Mouse (Mus musculus) thymus, postnatal 36 days (tissue): ENCODE results near the gene Rpl32.

ENCODE experiments used
- DNase-seq, 2 experiments: peaks; one replicate each; pipeline ENCODE4 v3.0.0; 2022; ENCODE audit warnings: mixed read lengths in 2 of 2

Gene Rpl32

DNA sequence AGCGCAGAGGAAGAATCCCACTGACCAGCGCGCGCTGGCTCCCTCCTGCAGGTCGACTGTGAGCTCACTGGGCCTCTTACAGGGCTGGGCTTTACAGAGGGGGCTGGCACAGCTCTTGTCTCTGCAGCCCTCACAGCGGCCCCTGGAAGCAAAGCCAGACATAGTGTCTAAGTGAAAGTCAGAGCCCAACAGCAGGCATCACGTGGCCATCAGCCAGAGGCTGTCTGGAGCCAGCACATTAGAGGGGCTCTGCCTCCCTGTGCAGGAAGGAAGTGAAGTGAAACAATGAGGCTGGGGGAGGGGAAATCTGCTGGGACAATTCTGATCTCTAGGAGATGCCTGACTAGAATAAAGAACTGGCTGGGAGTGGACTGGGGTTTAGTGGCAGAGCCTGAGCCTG is 44.4 kb downstream of the Rpl32 start:
- peak; percentile 63 to 77 for DNase-seq

DNA sequence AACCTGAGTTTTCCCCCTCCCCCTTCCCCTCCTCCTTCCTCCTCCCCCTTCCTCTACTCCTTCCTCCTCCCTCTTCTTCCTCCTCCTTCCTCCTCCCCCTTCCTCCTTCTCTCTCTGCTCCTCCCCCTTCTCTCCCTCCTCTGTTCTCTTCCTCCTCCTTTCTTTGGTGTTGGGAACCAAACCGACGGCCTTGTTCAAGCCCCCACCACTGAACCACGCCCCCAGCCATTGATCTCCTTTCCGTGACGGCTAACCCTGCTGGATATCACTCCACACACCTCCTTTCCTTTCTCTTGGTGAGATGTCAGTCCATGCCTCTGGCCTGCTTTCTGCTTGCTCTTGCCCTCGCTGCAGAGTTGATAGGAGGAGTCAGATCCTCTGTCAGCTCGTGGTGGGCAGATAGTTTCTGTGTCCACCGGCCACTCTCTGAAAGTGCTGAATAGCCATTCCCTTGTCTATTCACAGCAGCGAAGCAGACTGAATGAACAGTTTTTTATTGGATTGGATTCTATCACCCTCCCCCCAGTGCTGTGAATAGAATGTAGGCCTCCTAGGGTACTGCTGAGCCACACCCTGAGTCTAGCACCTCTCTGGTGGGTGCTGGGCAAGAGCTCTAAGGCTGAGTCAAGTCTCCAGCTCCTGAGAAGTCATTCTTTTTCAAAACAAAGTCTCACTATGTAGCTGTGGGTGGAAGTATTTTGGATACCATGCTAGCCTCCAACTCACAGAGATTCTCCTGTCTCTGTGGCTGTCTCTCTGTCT is 46.4 kb downstream of the Rpl32 start, which contains the start of gene Tmem40:
TSS of gene Tmem40 (minus strand) at position 416 of the 762 bp plus-strand sequence.
- peak; percentile 42 to 55 for DNase-seq

DNA sequence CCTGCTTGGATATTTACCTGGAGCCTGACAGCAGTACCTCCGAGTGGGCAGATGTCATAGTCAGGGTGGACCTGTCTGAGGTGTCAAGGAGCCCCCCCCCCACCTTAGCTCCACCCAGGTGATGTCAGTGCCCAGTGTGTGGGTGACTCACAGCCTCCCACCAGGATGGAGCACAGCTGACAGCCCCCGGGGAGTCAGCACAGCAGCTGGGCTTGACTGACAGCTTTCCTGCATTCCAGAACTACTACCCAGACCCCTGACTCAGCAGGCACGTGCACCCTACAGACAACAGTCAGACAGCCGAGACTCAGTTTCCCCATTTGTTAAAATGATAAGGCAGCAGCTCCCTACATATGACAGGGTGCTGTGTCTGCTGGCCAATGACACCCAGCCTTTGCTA is 47.6 kb downstream of the Rpl32 start:
- DNase-seq = no peak

DNA sequence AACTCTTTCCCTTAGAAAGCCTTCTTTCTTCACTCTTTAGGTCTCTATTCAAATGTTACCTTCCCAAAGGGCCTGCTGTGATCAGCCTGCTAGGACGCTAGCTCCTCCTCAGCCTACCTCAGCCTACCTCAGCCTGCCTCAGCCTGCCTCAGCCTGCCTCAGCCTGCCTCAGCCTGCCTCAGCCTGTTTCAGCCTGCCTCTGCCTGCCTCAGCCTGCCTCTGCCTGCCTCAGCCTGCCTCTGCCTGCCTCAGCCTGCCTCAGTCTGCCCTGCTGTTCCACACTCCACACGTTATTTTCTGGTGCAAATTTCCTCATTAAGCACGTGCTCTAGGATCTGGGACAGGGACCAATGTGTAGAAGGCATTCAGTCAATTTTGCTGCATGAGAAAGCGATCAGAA is 48.4 kb downstream of the Rpl32 start:
- DNase-seq = no peak

DNA sequence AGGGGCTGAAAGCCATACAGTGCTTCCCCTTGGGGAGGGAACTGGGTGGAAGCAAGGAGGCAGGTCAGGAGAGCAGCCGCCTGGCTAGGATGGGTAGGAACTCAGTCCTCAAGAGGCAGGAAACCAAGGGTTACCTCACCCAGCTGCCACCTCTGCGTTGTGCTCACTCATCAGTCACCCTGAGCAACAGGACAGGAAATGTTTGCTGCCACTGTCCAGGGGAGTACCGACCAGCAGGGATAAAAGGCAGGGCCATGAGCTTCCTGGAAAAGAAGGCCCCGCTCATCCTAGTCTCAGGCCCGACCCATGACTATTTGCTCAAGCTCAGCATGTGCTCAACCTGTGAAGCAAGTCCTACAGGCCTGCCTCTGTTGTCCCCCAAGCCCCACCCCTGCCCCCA is 49.1 kb downstream of the Rpl32 start:
- no peak for DNase-seq

DNA sequence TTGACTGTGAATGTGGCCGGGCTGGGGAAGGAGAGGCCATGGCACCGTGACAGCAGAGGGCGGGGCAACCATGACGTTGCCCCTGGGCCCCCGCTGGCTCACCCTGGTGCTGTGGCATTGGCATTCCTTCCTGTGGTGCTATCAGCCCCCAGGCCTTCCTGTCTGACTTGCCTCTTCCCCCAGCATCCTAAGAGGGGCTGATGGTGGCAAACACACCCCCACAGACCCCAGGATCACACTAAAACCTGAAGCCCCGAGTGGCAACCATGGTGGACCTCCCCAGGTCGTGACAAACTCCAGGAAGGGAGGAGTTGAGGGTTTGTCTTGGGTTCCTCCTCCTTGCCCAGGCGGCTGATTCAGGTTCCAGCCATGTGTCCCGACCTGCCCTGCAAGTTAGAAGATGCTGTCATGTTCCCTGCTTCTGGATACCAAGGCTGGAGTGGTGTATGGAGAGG is 49.5 kb downstream of the Rpl32 start:
- no peak for DNase-seq

DNA sequence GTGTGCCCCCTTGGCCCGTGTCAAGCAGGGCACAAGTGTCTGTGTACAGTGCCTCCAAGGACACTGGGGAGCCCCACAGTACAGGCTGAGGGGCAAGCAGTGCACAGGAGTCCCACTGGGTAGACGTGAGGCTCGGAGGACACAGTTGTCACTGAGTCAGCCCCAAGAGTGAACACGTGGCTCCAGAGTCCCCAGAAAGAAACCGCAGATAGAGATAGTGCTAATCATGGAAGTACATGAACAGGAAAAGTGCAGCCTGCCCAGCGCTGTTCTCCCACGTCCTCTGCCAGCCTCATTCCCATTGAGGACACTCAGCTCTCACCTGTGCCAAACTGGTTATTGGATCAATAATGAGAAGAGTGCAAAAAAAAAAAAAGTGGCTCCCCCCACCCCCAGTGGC is 53.0 kb downstream of the Rpl32 start:
- DNase-seq = no peak
